Comparison of ENCODE assay signal across 8 mouse cellular contexts in genomic region chr3:88913511-88914383, GRCm38 (mm10). TPM values are rescaled to one million over a fixed set of nuclear protein-coding genes. Genes with fewer than 3 reads are reported as not detected.
DNase-seq lines count a peak whose midpoint lies in the region; ATAC-seq lines count a peak whose summit lies in the region.

Gene Msto1, minus strand, starts transcription at chr3:88913999.

- peaks cover 6% of the 10 kb centered on the region; the same call in 1 of the 2 replicates for H3K79me2 ChIP-seq in macrophage (ENCODE audit: inconsistent target)

- peak; percentile 98 for ATAC-seq in hindbrain, embryonic 16.5 days

- H3K27me3 ChIP-seq in hindbrain, embryonic 16.5 days (replicated peaks; ENCODE audit: control insufficient read depth, insufficient read depth, low read length), result no peaks in the 10 kb centered on the region

- H3K9me3 ChIP-seq in hindbrain, embryonic 16.5 days (ENCODE audit: control insufficient read depth, low read length), result no peaks in the 10 kb centered on the region

- peaks cover 26% of the 10 kb centered on the region for H3K36me3 ChIP-seq in hindbrain, embryonic 16.5 days (ENCODE audit: control insufficient read depth, insufficient read depth, low read length)
- H3K36me3 ChIP-seq in macrophage (ENCODE audit: inconsistent target), result peaks cover 22% of the 10 kb centered on the region

- H3K9ac ChIP-seq in hindbrain, embryonic 16.5 days (ENCODE audit: low read depth, low read length), result peak within 1 kb of the TSS; percentile 78

- peak within 1 kb of the TSS; percentile 71 for H3K4me3 ChIP-seq in hindbrain, embryonic 16.5 days (ENCODE audit: low read length)
- peak within 1 kb of the TSS; percentile 65 for H3K4me3 ChIP-seq in macrophage (ENCODE audit: inconsistent target)

- H3K4me1 ChIP-seq in hindbrain, embryonic 16.5 days (ENCODE audit: control insufficient read depth, insufficient read depth, low read depth, low read length), result peaks cover 14% of the 10 kb centered on the region

- H3K4me2 ChIP-seq in hindbrain, embryonic 16.5 days (ENCODE audit: low read length), result peak within 1 kb of the TSS; percentile 70

- peak; percentile 94 for DNase-seq in T-cell, adult 2 months (ENCODE audit: low spot score)
- peak; percentile 88 to 91 for DNase-seq in cerebellum, postnatal 36 days
- peak; percentile 91 for DNase-seq in gastrocnemius, adult 18-20 months (ENCODE audit: low spot score)
- DNase-seq in left cerebral cortex, adult 18-20 months (ENCODE audit: low spot score in 2 of 2), result peak; percentile 89 to 95
- peak; percentile 96 for DNase-seq in right cerebral cortex, adult 18-20 months
- DNase-seq in urinary bladder, postnatal 10 days (ENCODE audit: low spot score), result peak; percentile 66

- WGBS in hindbrain, embryonic 16.5 days, result under 1% methylated on average over 61 of the region's 62 CpGs
- WGBS in macrophage (ENCODE audit: missing documents), result 1% methylated on average over 59 of the region's 62 CpGs

- peak within 1 kb of the TSS; percentile 86 for H3K27ac ChIP-seq in hindbrain, embryonic 16.5 days (ENCODE audit: low read depth, low read length)
- peak within 1 kb of the TSS; percentile 80 for H3K27ac ChIP-seq in macrophage

RNA-seq across cellular contexts. Expression of gene Msto1, which starts in this region (rescaled TPM):
- total RNA-seq in gastrocnemius, adult 18-20 months (2021), result 1 to 10 TPM; 6.7 to 8.4 TPM
- polyA plus RNA-seq in hindbrain, embryonic 16.5 days (2015; fragmentation: Nextera tagmentation; extraction: Ambion mirVana), result 53.9 and 55.3 TPM in 2 replicates
- total RNA-seq in left cerebral cortex, adult 18-20 months (2021), result 10 to 100 TPM; 20.6 to 22.5 TPM
- total RNA-seq in macrophage (2018; cell fraction: chromatin; rRNA removed), result 10 to 100 TPM in 18 of 26 experiments, 1 to 10 TPM in 8; 4.4 to 35.6 (median 14.6) TPM
- 10 to 100 TPM; 11.2 to 16.3 (median 14.5) TPM for total RNA-seq in macrophage (2018; cell fraction: cytosol; rRNA removed)
- 10 to 100 TPM in 14 of 26 experiments, 1 to 10 TPM in 12; 5.5 to 25.1 (median 10.6) TPM for total RNA-seq in macrophage (2018; cell fraction: nucleus; rRNA removed)
- 11.2 to 22.5 TPM (median 13.4 TPM) in 3 replicates for polyA plus RNA-seq in macrophage (2018)

Comparison
In these comparisons a context has a peak if more than half of its experiments do, and no peak if none do; other contexts are left out.
1. Peak in every context shown above with its lines: DNase-seq, ATAC-seq, H3K4me3 ChIP-seq and H3K27ac ChIP-seq.